Mouse (Mus musculus): ENCODE results near the gene Osbpl3.

GRCm38 (mm10) chr6:50490519-50490918 lies 34.5 kb upstream of the Osbpl3 start:
- TF ChIP-seq CTCF (IDR thresholded peaks at IDR 0.05; ENCODE audit: insufficient read depth, low read length) (no peak), POLR2A (IDR thresholded peaks at IDR 0.05; ENCODE audit: borderline replicate concordance, extremely low read depth, low read depth, low read length) (no peak)

Measured in lung, adult 2 months (tissue).